Mouse (Mus musculus) midbrain, postnatal 0 days (tissue): ENCODE data around the gene Pus1. TPM values are rescaled to one million over a fixed set of nuclear protein-coding genes. Genes with fewer than 3 reads are reported as not detected.

ENCODE experiments used
- ATAC-seq: fragments of 200-750 bp; cut with Nextera tagmentation; 2 replicates; pipeline ENCODE4 v1.8.0; 2017; ENCODE audit warnings: moderate number of reproducible peaks, mild to moderate bottlenecking, moderate TSS enrichment, moderate library complexity; ENCODE audit not compliant: low FRiP score
- DNase-seq: peaks from one replicate; pipeline ENCODE4 v3.0.0-alpha.2; 2015; ENCODE audit warnings: low spot score
- H3K27ac ChIP-seq: fragments of 300-500 bp; sonication (generic); 2 replicates; pipeline ENCODE4 v1.5.1; 2014; ENCODE audit warnings: low read depth, mild to moderate bottlenecking, low read length, mixed read lengths
- H3K27me3 ChIP-seq: fragments of 300-500 bp; sonication (generic); 2 replicates; pipeline ENCODE4 v1.6.1; 2014; ENCODE audit warnings: low read length, control low read depth, mixed read lengths; ENCODE audit not compliant: insufficient read depth
- H3K36me3 ChIP-seq: fragments of 300-500 bp; sonication (generic); 2 replicates; pipeline ENCODE4 v1.6.1; 2014; ENCODE audit warnings: low read length, control low read depth, mixed read lengths; ENCODE audit not compliant: insufficient read depth
- H3K4me1 ChIP-seq: fragments of 300-500 bp; sonication (generic); 2 replicates; pipeline ENCODE4 v1.6.1; 2014; ENCODE audit warnings: mild to moderate bottlenecking, control low read depth, antibody characterized with exemption, low read length, mixed read lengths; ENCODE audit not compliant: insufficient read depth
- H3K4me2 ChIP-seq: fragments of 300-500 bp; sonication (generic); 2 replicates; pipeline ENCODE4 v1.6.1; 2014; ENCODE audit warnings: low read depth, mild to moderate bottlenecking, low read length, mixed read lengths; ENCODE audit not compliant: poor library complexity, severe bottlenecking
- H3K4me3 ChIP-seq: fragments of 300-500 bp; sonication (generic); 2 replicates; pipeline ENCODE4 v1.5.1; 2014; ENCODE audit warnings: low read depth, mild to moderate bottlenecking, low read length, moderate library complexity
- H3K9ac ChIP-seq: fragments of 300-500 bp; sonication (generic); replicated peaks from 2 replicates; pipeline ENCODE4 v1.6.1; 2014; ENCODE audit warnings: mild to moderate bottlenecking, low read length, moderate library complexity, mixed read lengths; ENCODE audit not compliant: poor library complexity, severe bottlenecking
- H3K9me3 ChIP-seq: fragments of 300-500 bp; sonication (generic); 2 replicates; pipeline ENCODE4 v1.6.1; 2016; ENCODE audit warnings: low read length, control low read depth
- CTCF ChIP-seq: IDR thresholded peaks from 2 replicates; pipeline ENCODE4 v1.5.1; 2016; ENCODE audit warnings: antibody characterized with exemption, mild to moderate bottlenecking
- WGBS: fragments of 180-500 bp; shearing (Covaris S2); extraction: QIAGEN DNeasy Blood & Tissue Kit; methylation state at CpG from one replicate; pipeline ENCODE4 v1.1.7; 2014; 5-methylcytosine and 5-hydroxymethylcytosine counted together
- polyA plus RNA-seq: library from polyadenylated mRNA; unstranded; fragments of >200 nt; fragmentation: Nextera tagmentation; extraction: Ambion mirVana; gene quantifications from 2 replicates; pipeline ENCODE4 v1.2.1, GENCODE M21; 2015
- total RNA-seq: library from RNA; depleted of rRNA; stranded (reverse); fragments of >200 nt; gene quantifications from 2 replicates; pipeline ENCODE4 v1.2.3, GENCODE M21; 2014

The Pus1 gene
- total and polyA plus RNA-seq, 2 experiments from 2014 or later, result 11.6 to 17.5 TPM

GRCm38 (mm10) chr5:110804012-110804743 lies 23.7 kb upstream of the Pus1 start:
- Histone ChIP-seq H3K9ac (no peak overlapping the region), H3K27ac (no peak overlapping the region), H3K27me3 (no peaks in the 10 kb centered on the region), H3K4me2 (no peak overlapping the region), H3K4me1 (peaks cover 5% of the 10 kb centered on the region; the same call in 1 of the 2 replicates), H3K36me3 (peaks cover 19% of the 10 kb centered on the region), H3K9me3 (no peaks in the 10 kb centered on the region), H3K4me3 (no peak overlapping the region)
- TF ChIP-seq CTCF, result no peak
- no peak for ATAC-seq
- DNase-seq, result no peak
- 90% methylated on average over 7 of the region's 7 CpGs for WGBS

GRCm38 (mm10) chr5:110802809-110803208 lies 22.4 kb upstream of the Pus1 start:
- ATAC-seq (no peak), DNase-seq (no peak)
- Histone ChIP-seq H3K9ac (no peak overlapping the region), H3K4me1 (peaks cover 4% of the 10 kb centered on the region; the same call in 1 of the 2 replicates), H3K27me3 (no peaks in the 10 kb centered on the region), H3K4me3 (no peak overlapping the region), H3K4me2 (no peak overlapping the region), H3K27ac (no peak overlapping the region), H3K9me3 (no peaks in the 10 kb centered on the region), H3K36me3 (peaks cover 28% of the 10 kb centered on the region)
- no peak for TF ChIP-seq CTCF

DNA sequence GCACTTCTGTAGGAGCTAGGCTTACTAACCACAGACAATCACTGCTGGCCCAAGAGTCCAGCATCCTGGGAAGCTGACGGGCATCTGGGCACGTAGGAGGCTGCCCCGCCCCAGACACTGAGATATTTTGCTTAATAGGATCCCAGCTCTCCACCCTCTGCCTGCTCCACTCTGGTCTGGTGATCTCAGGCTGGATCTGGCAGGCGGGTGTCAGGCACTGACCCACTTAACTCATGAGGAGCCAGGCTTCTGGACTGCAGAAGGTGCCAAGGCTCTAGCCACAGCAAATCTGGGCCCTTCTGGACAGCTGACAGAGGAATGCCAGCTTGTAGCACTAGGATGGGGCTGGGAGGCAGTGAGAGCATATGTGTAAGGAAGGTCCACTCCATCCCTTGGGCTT lies 21.7 kb upstream of the Pus1 start:
- no peak overlapping the region for H3K27ac ChIP-seq
- no peak overlapping the region for H3K9ac ChIP-seq
- WGBS, result 89% methylated on average over 4 of the region's 4 CpGs
- peaks cover 34% of the 10 kb centered on the region for H3K36me3 ChIP-seq
- no peak overlapping the region for H3K4me2 ChIP-seq
- DNase-seq (peak; percentile 18), ATAC-seq (no peak)
- no peaks in the 10 kb centered on the region; the same call in 1 of the 2 replicates for H3K4me1 ChIP-seq
- H3K4me3 ChIP-seq, result no peak overlapping the region
- no peaks in the 10 kb centered on the region for H3K27me3 ChIP-seq
- H3K9me3 ChIP-seq, result no peaks in the 10 kb centered on the region
- no peak for TF ChIP-seq CTCF

DNA sequence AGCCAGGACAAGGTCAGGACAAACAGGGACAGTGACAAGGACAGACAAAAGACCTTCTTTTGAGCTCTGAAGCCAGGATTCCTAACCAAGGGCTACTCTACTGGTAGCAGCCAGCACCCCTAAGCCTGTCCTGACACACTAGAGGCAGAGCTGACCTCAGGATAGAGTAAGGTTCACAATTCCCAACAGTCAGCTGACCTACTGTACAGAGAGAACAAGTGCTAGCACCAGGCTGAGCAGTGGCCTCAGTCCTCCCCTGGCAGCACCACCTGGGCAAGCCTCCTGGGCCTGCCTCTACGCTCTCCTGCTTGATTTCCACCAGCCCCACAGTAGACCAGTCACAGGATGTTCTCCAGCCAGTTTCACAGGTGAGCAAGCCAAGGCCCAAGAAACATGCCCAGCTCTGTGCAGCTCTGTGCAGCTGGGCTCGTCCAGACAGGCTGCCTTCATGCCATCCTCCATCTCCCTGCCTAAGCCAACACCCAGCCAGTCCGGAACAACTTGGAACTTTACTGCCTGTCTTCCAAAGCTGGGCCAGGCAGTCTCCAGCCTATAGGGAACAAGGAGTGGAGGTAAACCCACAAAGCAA lies 20.7 kb upstream of the Pus1 start:
- Histone ChIP-seq H3K36me3 (peaks cover 42% of the 10 kb centered on the region), H3K4me1 (no peaks in the 10 kb centered on the region)
- 92% methylated on average over 3 of the region's 3 CpGs for WGBS

GRCm38 (mm10) chr5:110797696-110798095 lies 17.2 kb upstream of the Pus1 start:
- ATAC-seq, result no peak
- H3K4me2 ChIP-seq, result no peak overlapping the region
- 64% methylated on average over 4 of the region's 4 CpGs for WGBS
- H3K36me3 ChIP-seq, result peaks cover 73% of the 10 kb centered on the region
- no peak overlapping the region for H3K27ac ChIP-seq
- H3K9me3 ChIP-seq, result no peaks in the 10 kb centered on the region
- no peaks in the 10 kb centered on the region for H3K4me1 ChIP-seq
- DNase-seq, result no peak
- H3K4me3 ChIP-seq, result no peak overlapping the region
- no peak for TF ChIP-seq CTCF
- H3K27me3 ChIP-seq, result no peaks in the 10 kb centered on the region
- no peak overlapping the region for H3K9ac ChIP-seq

More for the DNA sequence above, 20.7 kb upstream of the Pus1 start:
- H3K27ac ChIP-seq, result no peak overlapping the region
- ATAC-seq (no peak), DNase-seq (no peak)
- no peak overlapping the region for H3K4me3 ChIP-seq
- no peaks in the 10 kb centered on the region for H3K9me3 ChIP-seq
- H3K4me2 ChIP-seq, result no peak overlapping the region
- TF ChIP-seq CTCF, result no peak
- H3K9ac ChIP-seq, result no peak overlapping the region
- no peaks in the 10 kb centered on the region for H3K27me3 ChIP-seq

DNA sequence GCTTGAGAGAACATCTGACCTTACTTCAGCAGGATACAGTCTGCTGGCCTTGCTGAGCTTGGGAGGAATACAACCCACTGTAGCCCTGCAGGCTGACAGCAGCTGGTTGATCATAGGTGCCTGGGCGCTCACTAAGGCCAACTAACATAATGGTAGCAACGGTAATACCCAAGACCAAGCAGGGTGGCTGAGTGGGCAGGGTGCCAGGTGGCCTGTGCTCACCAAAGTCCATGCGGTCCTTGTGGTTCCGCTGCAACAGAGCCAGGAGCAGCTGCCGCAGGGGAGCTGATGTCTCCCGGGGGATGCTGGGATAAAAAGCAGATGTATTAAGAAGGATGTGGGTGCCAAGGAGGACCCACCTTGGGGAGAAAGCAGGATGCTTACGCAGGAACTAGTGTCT lies 13.9 kb upstream of the Pus1 start:
- no peak overlapping the region for H3K4me3 ChIP-seq
- H3K27me3 ChIP-seq, result no peaks in the 10 kb centered on the region
- no peak overlapping the region for H3K27ac ChIP-seq
- TF ChIP-seq CTCF, result no peak
- peaks cover 87% of the 10 kb centered on the region for H3K36me3 ChIP-seq
- H3K4me2 ChIP-seq, result no peak overlapping the region
- no peaks in the 10 kb centered on the region for H3K9me3 ChIP-seq
- ATAC-seq, result no peak
- H3K4me1 ChIP-seq, result no peaks in the 10 kb centered on the region
- WGBS, result 90% methylated on average over 7 of the region's 7 CpGs
- DNase-seq, result no peak
- no peak overlapping the region for H3K9ac ChIP-seq
